Mouse (Mus musculus): Measurements from ENCODE around the gene Arl5a. TPM values are rescaled to one million over a fixed set of nuclear protein-coding genes. Genes with fewer than 3 reads are reported as not detected.

Arl5a gene
- polyA plus RNA-seq, 1 experiment from 2014 or later = 40.0 TPM

GRCm38 (mm10) chr2:52351029-52351428, 73.7 kb downstream of the Arl5a start:
- Histone ChIP-seq H3K27ac (no peak overlapping the region), H3K4me2 (no peak overlapping the region), H3K9me3 (no peaks in the 10 kb centered on the region), H3K27me3 (no peaks in the 10 kb centered on the region), H3K9ac (no peak overlapping the region), H3K36me3 (no peaks in the 10 kb centered on the region), H3K4me1 (no peaks in the 10 kb centered on the region), H3K4me3 (no peak overlapping the region)
- ATAC-seq (ENCODE audit: borderline replicate concordance, extremely low read depth, low FRiP score, low TSS enrichment) = no peak
- 84% methylated on average over 1 of the region's 1 CpGs for WGBS

Other genes with a start within 250 kb of the Arl5a start
- gene Neb, start 46.4 kb downstream of the Arl5a start, polyA plus RNA-seq (2015; fragmentation: Nextera tagmentation; extraction: Ambion mirVana) = 1.7 and 2.7 TPM in 2 replicates